Mouse (Mus musculus) fibroblast of lung, adult 2 months (primary cell): ENCODE data around the gene Bclaf3.

Experiments used
- DNase-seq: peaks from one replicate; pipeline ENCODE4 v3.0.0-alpha.2; 2011; ENCODE audit warnings: low read depth

Gene Bclaf3

DNA sequence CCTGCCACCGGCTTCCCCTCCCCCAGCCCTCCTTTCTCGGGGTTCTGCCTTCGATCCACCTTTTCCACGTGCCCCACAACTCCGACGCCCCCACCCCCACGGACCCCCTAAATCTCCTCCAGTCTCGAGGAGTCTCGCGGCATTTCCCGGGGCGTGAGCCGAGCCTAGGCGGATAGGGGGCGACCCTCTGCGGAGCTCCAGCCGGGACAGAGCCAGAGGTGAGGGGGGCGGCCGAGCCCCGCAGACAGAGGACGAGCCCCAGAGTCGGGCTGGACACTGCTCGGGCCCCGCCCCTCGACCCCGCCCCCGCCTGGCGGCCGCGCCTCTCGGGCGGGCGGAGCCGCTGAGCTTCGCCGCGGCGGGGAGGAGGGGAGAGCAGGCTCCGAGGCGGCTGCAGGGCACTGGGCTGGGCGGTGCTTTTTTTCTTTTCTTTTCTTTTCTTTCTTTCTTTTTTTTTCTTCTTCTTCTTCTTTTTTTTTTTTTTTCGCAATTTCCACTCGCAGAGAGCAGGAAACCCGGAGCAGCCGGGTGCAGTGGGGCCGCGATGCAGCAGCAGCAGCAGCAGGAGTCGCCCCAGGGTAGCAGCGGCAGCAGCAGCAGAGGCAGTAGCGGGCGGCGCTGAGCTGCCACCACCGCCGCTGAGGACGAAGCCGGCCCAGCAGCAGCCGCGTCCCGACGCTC lies 100.6 kb downstream of the Bclaf3 start, which contains the start of gene Sh3kbp1:
Gene Sh3kbp1, plus strand, starts transcription at position 366 of the 681 bp plus-strand sequence.
- no peak for DNase-seq

- no peak for DNase-seq
Measured at GRCm38 (mm10) chrX:159627588-159628566, 101.4 kb downstream of the Bclaf3 start.

DNA sequence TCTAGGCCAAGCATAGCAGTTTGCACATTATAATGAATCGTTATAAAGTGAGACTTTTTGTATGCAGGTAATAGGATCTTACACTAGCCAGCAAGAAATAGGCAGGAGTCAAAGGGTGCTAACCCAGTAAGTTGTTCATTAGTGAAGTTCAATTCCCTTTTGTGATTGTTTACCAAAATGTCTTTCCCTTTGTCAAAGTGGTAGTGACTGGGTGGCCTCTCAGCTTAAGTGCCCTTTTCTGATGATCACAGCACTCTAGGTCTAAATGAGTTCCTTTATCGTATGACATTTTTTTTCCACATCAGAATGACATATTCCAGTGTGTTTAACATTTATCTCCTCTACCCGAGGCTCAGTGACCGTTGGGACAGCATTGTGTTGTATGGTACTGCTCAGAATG lies 102.1 kb downstream of the Bclaf3 start:
- no peak for DNase-seq

DNA sequence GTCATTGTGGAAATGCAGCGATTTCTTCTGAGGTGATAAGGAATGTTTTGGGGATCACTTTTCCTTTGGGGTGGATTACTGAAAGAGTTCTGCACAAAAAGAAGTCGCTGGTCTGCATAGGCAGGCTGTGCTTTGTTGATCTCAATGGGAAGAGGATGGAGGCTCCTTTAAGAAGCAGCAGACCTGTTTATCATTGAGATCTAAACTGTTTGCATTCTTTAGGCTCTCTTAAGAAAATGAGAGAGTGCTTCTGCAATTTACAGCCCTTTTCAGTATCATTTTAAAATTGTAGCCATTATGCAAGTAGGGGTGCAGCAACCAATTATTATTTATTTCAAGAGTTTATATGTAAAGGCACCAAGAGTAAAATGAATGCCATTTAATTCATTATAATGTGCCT lies 102.7 kb downstream of the Bclaf3 start:
- DNase-seq, result no peak

DNA sequence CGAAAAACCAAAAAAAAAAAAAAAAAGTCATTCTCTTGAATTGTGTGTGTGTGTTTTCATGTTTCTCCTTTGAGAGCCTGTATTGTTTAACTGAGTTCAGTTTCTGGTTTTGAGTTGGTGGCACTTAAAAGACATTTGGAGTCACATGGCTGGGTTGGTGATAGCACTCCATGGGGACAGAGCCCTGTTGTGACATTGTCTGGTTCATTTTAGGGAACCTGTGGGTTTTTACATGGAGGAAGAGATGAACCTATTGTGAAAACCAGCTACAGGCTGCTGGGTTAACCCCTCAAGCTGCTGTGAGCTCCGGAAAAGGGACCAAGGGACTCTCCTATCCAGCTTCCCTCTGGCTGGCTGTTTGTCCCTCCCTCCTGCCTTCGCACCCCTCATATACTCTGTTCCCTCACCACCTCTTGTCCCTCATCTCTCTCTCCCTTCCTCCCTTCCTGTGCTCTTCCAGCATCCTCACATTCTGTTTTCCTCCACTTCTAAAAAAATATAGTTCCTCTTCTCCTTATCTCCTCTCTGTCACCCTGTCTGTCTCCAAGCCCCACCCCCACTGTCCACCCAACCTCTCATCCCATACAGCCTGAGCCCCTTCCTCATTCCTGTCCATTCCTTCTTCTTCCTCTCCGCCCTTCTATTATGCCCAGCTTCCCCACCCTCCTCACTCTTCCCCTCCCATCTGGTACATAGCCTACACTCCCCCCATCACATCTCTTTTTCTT lies 112.2 kb downstream of the Bclaf3 start:
- no peak for DNase-seq

- no peak for DNase-seq
Measured at GRCm38 (mm10) chrX:159639991-159640390, 113.5 kb downstream of the Bclaf3 start.
